Mouse (Mus musculus) megakaryocyte, embryonic 14.5 days (primary cell): ENCODE data around the gene Ppm1h.

Experiments
- FLI1 ChIP-seq: IDR thresholded peaks from 2 replicates; pipeline ENCODE4 v1.6.1; 2012; ENCODE audit warnings: low read length, inconsistent platforms, mixed read lengths
- GATA1 ChIP-seq: IDR thresholded peaks from 3 replicates; pipeline ENCODE4 v1.6.1; 2012; ENCODE audit warnings: mixed read lengths, low read length, inconsistent platforms, borderline replicate concordance

GRCm38 (mm10) chr10:122960738-122961137, 282.2 kb downstream of the Ppm1h start:
- TF ChIP-seq GATA1 (no peak), FLI1 (no peak)
